Mouse (Mus musculus) cerebellum, adult 18-20 months (tissue): Measurements from ENCODE around the gene Arhgap17.

Experiments used
- DNase-seq, 2 experiments: peaks; one replicate each; pipeline ENCODE4 v3.0.0; 2021

Gene Arhgap17

DNA sequence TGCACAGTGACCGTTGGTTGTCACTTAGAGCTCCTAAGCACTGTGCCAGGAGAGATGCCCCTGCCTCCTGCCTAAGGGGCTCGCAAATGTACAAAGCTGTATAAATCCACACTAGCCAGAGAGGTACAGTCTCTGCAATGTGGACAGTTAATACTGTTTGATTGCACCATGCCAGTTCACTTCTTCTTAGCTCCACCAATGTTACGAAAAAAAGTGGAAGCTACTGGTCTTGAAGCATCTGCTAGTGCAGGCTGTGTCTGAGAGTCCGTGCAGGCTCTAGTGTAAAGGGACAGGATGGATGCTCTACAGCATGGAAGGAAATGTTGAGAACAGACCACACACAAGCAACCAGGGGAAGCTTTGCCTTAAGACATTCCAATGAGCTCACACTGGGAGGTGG lies 93.1 kb downstream of the Arhgap17 start:
- no peak for DNase-seq

GRCm38 (mm10) chr7:123273056-123273455 lies 96.7 kb downstream of the Arhgap17 start:
- no peak for DNase-seq

GRCm38 (mm10) chr7:123258103-123258502 lies 111.6 kb downstream of the Arhgap17 start:
- peak; percentile 10 to 25 for DNase-seq

- DNase-seq = no peak
Observed at GRCm38 (mm10) chr7:123254196-123254970, 115.3 kb downstream of the Arhgap17 start.

DNA sequence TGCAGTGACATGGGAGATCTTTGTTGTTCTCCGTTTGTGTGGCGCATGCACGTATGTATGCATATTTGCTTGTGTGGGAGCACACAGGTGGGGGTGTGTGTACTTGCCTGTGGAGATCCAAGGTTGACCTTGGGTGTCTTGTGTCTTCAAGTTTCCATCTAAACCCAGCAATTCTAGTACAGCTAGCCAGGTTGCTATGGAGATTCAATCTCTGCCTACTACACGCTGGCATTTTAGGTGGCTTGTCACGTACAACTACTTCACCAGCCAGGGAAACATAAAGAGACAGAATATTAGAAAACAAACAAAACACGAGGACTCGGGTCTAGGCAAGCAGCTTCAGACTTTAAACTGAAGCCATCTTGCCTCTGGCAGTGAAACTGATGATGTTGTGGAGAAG lies 116.3 kb downstream of the Arhgap17 start:
- no peak for DNase-seq

DNA sequence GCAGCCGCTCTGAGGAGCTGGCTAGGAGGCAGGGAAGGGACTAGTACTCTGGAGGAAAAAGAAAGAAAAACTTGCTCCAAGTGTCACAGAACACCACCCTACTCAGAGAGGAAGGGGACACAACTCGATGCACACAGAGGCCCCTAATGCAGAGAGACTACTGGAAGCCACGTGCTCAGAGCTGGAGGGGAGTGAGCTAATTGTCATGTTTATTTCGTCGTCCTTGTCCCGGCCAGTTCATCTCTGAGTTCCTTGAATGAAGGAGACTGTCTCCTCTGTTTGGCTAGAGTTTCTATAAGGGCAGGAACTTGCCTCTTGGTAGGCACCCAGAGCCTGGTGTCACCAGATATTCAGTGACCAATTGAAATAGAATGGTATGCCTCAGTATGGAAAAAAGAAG lies 118.4 kb downstream of the Arhgap17 start:
- no peak for DNase-seq

DNA sequence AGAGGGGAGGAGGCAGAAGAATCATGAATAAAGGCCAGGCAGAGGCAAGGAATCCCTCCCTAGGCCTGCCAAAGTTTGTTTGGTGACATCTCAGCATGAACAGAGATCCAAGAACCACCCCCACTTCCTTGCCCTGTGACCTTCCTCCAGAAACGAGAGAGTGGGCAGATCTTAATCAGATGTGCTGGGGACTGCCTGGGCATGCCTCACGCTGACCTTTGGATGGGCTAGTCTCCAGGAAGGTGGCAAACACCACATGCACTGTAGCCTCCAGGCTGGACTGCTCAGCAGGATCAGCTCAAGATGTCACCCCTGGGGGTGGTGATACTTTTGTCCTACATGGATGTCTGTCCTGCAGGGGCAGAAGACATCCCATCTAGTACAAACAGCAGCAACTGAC lies 121.5 kb downstream of the Arhgap17 start:
- no peak for DNase-seq

- DNase-seq = no peak
Observed at GRCm38 (mm10) chr7:123246504-123247084, 123.1 kb downstream of the Arhgap17 start.

GRCm38 (mm10) chr7:123244833-123245232 lies 124.9 kb downstream of the Arhgap17 start:
- no peak for DNase-seq

DNA sequence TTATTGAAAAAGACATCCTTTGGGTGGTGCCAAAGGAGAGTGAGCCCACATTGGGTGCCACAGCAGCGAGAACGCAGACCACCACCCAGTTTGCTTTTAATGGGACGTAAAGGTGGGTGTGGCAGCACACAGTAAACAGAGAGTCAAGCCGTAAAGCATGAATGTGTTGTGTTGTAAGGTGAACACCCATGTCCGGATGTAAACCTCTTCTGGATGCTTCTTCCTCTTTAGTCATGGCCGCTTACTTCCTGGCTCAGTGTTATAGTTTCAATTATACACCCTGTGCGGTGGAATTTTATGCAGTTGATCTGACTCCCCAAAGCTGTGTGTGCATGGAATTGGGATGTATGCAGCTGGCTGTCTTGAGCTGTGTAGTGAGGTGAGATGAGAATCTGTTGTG lies 127.5 kb downstream of the Arhgap17 start:
- DNase-seq = no peak

DNA sequence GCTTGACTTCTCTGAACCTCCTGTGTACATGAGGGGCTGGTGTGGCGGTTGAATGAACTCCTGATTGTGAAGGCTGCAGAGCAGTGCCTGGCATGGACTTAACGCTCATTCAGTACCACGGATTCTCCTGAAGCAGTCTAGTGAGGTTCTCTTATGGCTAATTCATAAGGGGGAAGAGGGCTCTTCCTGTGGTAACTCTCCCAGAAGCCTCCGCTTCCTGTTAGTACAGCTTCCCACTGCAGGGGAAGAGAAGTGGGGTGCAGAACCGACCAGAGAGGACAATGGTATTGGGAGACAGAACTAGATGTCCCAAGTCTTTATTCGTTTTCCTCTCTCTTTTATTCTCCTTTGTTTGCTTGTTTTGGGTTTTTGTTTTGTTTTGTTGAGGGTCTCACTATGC lies 129.7 kb downstream of the Arhgap17 start:
- no peak for DNase-seq

DNA sequence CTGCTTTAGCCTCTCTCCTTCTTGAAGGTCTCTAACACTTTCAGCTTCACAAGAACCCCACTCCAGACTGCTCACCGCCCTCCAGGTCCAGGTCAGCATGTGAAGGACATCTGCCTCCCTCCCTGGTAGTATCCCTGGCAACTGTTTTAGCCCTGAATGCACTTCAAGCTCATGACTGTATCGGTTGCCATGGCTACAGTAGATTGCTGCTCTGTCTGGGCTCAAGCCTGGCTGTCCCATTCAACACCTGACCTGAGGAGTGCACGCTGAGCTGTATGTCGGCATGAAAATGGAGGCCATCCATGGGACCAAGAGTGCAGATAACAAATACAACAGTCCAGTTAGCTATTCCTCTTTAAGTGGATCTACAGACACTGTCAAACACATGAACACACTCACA lies 131.1 kb downstream of the Arhgap17 start:
- no peak for DNase-seq

GRCm38 (mm10) chr7:123235449-123235848 lies 134.3 kb downstream of the Arhgap17 start:
- no peak for DNase-seq
